Mouse (Mus musculus) liver, embryonic 14.5 days (tissue): ENCODE measurements around the gene Arhgap24. TPM values are rescaled to one million over a fixed set of nuclear protein-coding genes. Genes with fewer than 3 reads are reported as not detected.

ENCODE experiments used
- ATAC-seq: fragments of 200-750 bp; cut with Nextera tagmentation; 2 replicates; pipeline ENCODE4 v1.8.0; 2017; ENCODE audit warnings: moderate number of reproducible peaks, mild to moderate bottlenecking, moderate library complexity; ENCODE audit not compliant: insufficient read depth
- DNase-seq, 3 experiments: peaks; one replicate each; pipeline ENCODE4 v3.0.0-alpha.2; 2012 to 2013; ENCODE audit warnings: low read depth in 3 of 3, low spot score in 3 of 3
- H3K27ac ChIP-seq: fragments of 300-500 bp; sonication (generic); 2 replicates; pipeline ENCODE4 v1.5.1; 2014; ENCODE audit warnings: moderate library complexity, mild to moderate bottlenecking, control low read depth, inconsistent platforms
- H3K27me3 ChIP-seq: fragments of 300-500 bp; sonication (generic); 2 replicates; pipeline ENCODE4 v1.6.1; 2014; ENCODE audit warnings: mild to moderate bottlenecking, low read length, moderate library complexity; ENCODE audit not compliant: control insufficient read depth, insufficient read depth
- H3K36me3 ChIP-seq: fragments of 300-500 bp; sonication (generic); replicated peaks from 2 replicates; pipeline ENCODE4 v1.6.1; 2014; ENCODE audit warnings: low read depth; ENCODE audit not compliant: control insufficient read depth, insufficient read depth
- H3K4me1 ChIP-seq, 2 experiments: fragments of 200-500 bp in 1 of 2; fragments of 300-500 bp in 1 of 2; sonication (generic) in 1 of 2; replicated peaks; 2 replicates each; pipeline ENCODE4 v1.6.1; 2012 to 2014; ENCODE audit warnings: antibody characterized with exemption in 1 of 2, inconsistent platforms in 1 of 2, low read length in 1 of 2; ENCODE audit not compliant: control insufficient read depth in 2 of 2, insufficient read depth in 2 of 2
- H3K4me2 ChIP-seq: fragments of 300-500 bp; sonication (generic); 2 replicates; pipeline ENCODE4 v1.6.1; 2014; ENCODE audit warnings: low read depth, mild to moderate bottlenecking, control low read depth, moderate library complexity
- H3K4me3 ChIP-seq, 2 experiments: fragments of 200-500 bp in 1 of 2; fragments of 300-500 bp in 1 of 2; sonication (generic) in 1 of 2; 2 replicates each; pipeline ENCODE4 v1.5.1; 2012 to 2014; ENCODE audit warnings: low read depth in 2 of 2, low read length in 2 of 2, mild to moderate bottlenecking in 2 of 2, control low read depth in 1 of 2, inconsistent platforms in 1 of 2, moderate library complexity in 1 of 2; ENCODE audit not compliant: insufficient read depth in 1 of 2
- H3K9ac ChIP-seq: fragments of 300-500 bp; sonication (generic); replicated peaks from 2 replicates; pipeline ENCODE4 v1.6.1; 2014; ENCODE audit warnings: mild to moderate bottlenecking, control low read depth, moderate library complexity
- H3K9me3 ChIP-seq: fragments of 300-500 bp; sonication (generic); 2 replicates; pipeline ENCODE4 v1.6.1; 2016; ENCODE audit warnings: low read length, mixed read lengths; ENCODE audit not compliant: control insufficient read depth
- CTCF ChIP-seq: IDR thresholded peaks from 2 replicates; pipeline ENCODE4 v1.5.1; 2016; ENCODE audit warnings: antibody characterized with exemption, low read depth, control low read depth
- EP300 ChIP-seq: IDR thresholded peaks from 2 replicates; pipeline ENCODE4 v1.6.1; 2016; ENCODE audit warnings: antibody characterized with exemption, low read depth
- WGBS: fragments of 180-500 bp; shearing (Covaris S2); extraction: QIAGEN DNeasy Blood & Tissue Kit; methylation state at CpG from one replicate; pipeline ENCODE4 v1.1.7; 2014; ENCODE audit not compliant: insufficient replicate concordance; 5-methylcytosine and 5-hydroxymethylcytosine counted together
- polyA plus RNA-seq, 2 experiments: library from polyadenylated mRNA; depleted of rRNA in 1 of 2; stranded (reverse) in 1 of 2; unstranded in 1 of 2; fragments of >200 nt; fragmentation: Nextera tagmentation in 1 of 2; extraction: Ambion mirVana in 1 of 2; gene quantifications; 2 replicates each; pipeline versions ENCODE4 v1.2.1 to v1.2.3; 2012 to 2014

Arhgap24 gene
- polyA plus RNA-seq, 2 experiments, result 1.8 to 2.1 TPM

GRCm38 (mm10) chr5:102723558-102723957, 242.4 kb downstream of the Arhgap24 start:
- Histone ChIP-seq H3K27me3 (no peaks in the 10 kb centered on the region), H3K36me3 (no peaks in the 10 kb centered on the region), H3K9me3 (no peaks in the 10 kb centered on the region), H3K4me1 (no peaks in the 10 kb centered on the region), H3K9ac (no peak overlapping the region), H3K4me2 (no peak overlapping the region), H3K4me3 (no peak overlapping the region), H3K27ac (no peak overlapping the region)
- DNase-seq (no peak), ATAC-seq (no peak)
- TF ChIP-seq CTCF (no peak), EP300 (no peak)
- 63% methylated on average over 3 of the region's 3 CpGs for WGBS

GRCm38 (mm10) chr5:102724813-102725348, 243.7 kb downstream of the Arhgap24 start:
- Histone ChIP-seq H3K4me1 (no peaks in the 10 kb centered on the region), H3K36me3 (no peaks in the 10 kb centered on the region), H3K4me3 (no peak overlapping the region), H3K27me3 (no peaks in the 10 kb centered on the region), H3K27ac (no peak overlapping the region), H3K9me3 (no peaks in the 10 kb centered on the region), H3K9ac (no peak overlapping the region), H3K4me2 (no peak overlapping the region)
- DNase-seq, result no peak
- ATAC-seq, result no peak
- TF ChIP-seq EP300 (no peak), CTCF (no peak)
- WGBS, result 17% methylated on average over 9 of the region's 9 CpGs

GRCm38 (mm10) chr5:102725365-102725764, 244.2 kb downstream of the Arhgap24 start:
- Histone ChIP-seq H3K27me3 (no peaks in the 10 kb centered on the region), H3K36me3 (no peaks in the 10 kb centered on the region), H3K27ac (no peak overlapping the region), H3K4me1 (no peaks in the 10 kb centered on the region), H3K4me2 (no peak overlapping the region), H3K9me3 (no peaks in the 10 kb centered on the region), H3K4me3 (no peak overlapping the region), H3K9ac (no peak overlapping the region)
- WGBS, result 48% methylated on average over 6 of the region's 6 CpGs
- TF ChIP-seq EP300 (no peak), CTCF (no peak)
- no peak for DNase-seq
- no peak for ATAC-seq

- H3K36me3 ChIP-seq, result no peaks in the 10 kb centered on the region
- H3K9ac ChIP-seq, result no peak overlapping the region
- DNase-seq (no peak), ATAC-seq (no peak)
- no peaks in the 10 kb centered on the region for H3K4me1 ChIP-seq
- TF ChIP-seq CTCF, result no peak
- TF ChIP-seq EP300, result no peak
- no peak overlapping the region for H3K4me3 ChIP-seq
- H3K4me2 ChIP-seq, result no peak overlapping the region
- H3K27me3 ChIP-seq, result no peaks in the 10 kb centered on the region
- 62% methylated on average over 4 of the region's 4 CpGs for WGBS
- no peaks in the 10 kb centered on the region for H3K9me3 ChIP-seq
- no peak overlapping the region for H3K27ac ChIP-seq
These were observed 245.8 kb downstream of the Arhgap24 start for GRCm38 (mm10) chr5:102726985-102727384.

GRCm38 (mm10) chr5:102728531-102728930, 247.3 kb downstream of the Arhgap24 start:
- ATAC-seq (no peak), DNase-seq (no peak)
- Histone ChIP-seq H3K4me1 (no peaks in the 10 kb centered on the region), H3K27me3 (no peaks in the 10 kb centered on the region), H3K27ac (no peak overlapping the region), H3K4me2 (no peak overlapping the region), H3K9ac (no peak overlapping the region), H3K36me3 (no peaks in the 10 kb centered on the region), H3K4me3 (no peak overlapping the region), H3K9me3 (no peaks in the 10 kb centered on the region)
- TF ChIP-seq CTCF, result no peak
- TF ChIP-seq EP300, result no peak
